Mouse (Mus musculus): ENCODE measurements around the gene Hcrt.

Hcrt gene

DNA sequence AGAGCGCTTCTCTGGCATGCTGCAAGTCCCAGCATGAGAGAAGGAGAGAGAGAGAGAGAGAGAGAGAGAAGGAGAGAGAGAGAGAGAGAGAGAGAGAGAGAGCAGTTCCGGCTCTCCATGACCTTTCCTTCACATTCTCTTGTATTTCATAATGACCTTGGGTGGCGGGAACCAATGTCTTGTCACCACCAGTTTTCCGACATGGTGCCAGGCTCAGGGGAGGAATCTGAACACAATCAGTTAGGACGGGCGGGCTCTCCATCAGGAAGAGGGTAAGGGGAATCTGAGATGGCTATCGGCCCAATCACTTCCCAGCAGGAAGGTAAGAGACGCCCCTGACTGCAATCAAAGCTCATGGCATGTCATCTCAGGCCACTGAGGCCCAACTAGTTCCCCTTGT lies 17.5 kb upstream of the Hcrt start:
- POLR2A ChIA-PET, result interaction anchor here in 3 of 4 experiments (0.5 to 2.7 kb wide), 9 partner anchors 10 to 461 kb away, joined by 3 to 10 read pairs (median 3); partner anchors contain the start of genes Ghdc (in 2 of the 3), Eif1 (in 1 of the 3) and Rab5c (in 1 of the 3)
- CTCF ChIA-PET, result interaction anchor here in 1 of 4 experiments (2.9 kb wide), 1 partner anchor 19 kb away, joined by 10 read pairs; no protein-coding TSS in a partner anchor

DNA sequence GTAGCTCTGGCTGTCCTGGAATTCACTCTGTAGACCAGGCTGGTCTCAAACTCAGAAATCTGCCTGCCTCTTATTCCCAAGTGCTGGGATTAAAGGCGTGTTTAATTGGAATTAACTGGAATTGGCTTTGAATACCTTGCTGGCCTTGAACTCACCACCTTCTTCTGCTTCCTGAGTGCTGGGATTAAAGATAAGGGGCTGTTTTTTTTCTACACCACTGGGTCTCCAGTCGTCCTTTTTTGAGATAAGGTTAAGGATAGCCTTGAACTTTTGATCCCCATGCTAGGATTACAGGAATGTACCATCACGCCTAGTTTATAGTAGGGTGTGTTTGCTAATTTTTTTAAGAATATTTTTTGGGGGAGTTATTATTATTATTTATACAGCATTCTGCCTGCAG lies 15.3 kb upstream of the Hcrt start:
- ChIA-PET CTCF (no interaction called here), POLR2A (interaction anchor here in 2 of 4 experiments (0.6 to 1.5 kb wide), 3 partner anchors 16 to 239 kb away, joined by 3 read pairs; no protein-coding TSS in a partner anchor)

DNA sequence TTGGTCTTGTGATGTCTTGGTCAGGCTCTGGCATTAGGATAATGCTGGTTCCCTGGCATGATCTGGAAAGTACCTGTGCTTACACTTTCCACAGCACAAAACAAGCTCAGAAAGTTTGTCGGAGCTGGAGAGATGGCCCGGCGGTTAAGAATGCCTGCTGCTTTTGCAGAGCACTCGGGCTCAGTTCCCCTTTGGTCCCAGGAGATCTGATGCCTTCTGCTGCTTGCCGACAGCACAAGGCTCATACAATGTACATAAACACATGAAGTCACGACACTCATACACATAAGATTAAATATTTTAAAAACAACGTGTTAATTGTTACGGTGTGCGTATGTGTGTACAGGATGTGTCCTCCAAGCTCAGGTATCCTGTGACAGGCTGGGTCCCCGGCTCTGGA lies 13.2 kb upstream of the Hcrt start:
- ChIA-PET POLR2A (interaction anchor here in 2 of 4 experiments (1.0 to 1.4 kb wide), 4 partner anchors 29 to 51 kb away, joined by 3 to 4 read pairs (median 3); partner anchors contain the start of gene Rab5c (in 1 of the 2)), CTCF (interaction anchor here in 3 of 4 experiments (0.5 to 2.3 kb wide), 5 partner anchors 12 to 16 kb away, joined by 3 to 12 read pairs (median 9); partner anchors contain the start of gene Kcnh4 (in 2 of the 3))

DNA sequence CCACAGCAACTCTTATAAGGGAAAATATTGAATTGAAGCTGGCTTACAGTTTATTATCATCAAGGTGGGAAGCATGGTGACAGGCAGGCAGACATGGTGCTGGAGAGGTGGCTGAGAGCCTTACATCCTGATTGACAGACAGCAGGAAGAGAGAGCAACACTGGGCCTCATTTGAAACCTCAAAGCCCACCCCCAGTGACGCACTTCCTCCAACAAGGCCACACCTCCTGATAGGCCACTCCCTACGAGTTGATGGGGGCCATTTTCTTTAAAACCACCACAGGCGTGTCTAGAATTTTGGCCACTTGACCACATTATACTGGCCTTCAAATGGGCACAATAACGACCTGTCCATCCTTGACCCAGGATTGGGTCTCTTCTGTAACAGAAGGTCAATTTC lies 11.5 kb upstream of the Hcrt start:
- CTCF ChIA-PET, result interaction anchor here in 1 of 4 experiments (1.9 kb wide), 1 partner anchor 60 kb away, joined by 5 read pairs; no protein-coding TSS in a partner anchor
- POLR2A ChIA-PET, result interaction anchor here in 2 of 4 experiments (0.7 to 1.2 kb wide), 2 partner anchors 62 to 69 kb away, joined by 3 to 4 read pairs; partner anchors contain the start of gene Kat2a (in 1 of the 2)

DNA sequence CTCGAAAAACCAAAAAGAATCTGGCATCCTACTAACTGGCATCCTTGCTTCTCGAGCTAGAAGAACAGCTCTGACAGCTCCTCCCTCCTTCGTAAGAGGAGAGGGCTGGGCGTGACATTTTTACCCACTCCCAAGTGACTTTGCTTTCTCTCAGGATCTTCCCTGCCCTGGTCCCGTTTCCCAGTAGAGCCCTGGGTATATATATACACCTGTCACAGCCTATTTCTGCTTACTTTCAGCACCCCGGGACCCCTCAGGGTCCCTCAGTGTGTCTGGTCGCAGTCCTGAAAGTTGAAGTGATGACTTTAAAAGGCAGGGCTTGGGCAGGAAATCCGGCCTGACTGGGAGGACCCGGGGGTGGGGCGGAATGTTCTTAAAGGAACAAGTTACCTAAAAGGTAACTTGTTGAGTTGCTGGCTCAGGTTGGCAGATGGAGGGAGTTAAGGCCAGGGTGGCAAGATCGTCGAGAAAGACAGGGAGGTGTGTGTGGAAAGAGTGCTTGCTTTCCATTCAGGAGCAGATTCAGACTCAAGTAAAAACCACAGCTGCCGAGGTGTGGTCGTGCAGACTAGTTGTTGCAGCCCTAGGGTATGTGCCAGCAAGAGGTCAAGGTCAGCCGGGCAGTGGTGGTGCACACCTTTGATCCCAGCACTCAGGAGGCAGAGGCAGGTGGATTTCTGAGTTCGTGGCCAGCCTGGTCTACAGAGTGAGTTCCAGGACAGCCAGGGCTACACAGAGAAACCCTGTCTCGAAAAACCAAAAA lies 8.1 kb upstream of the Hcrt start, which contains the start of gene Ghdc:
Gene Ghdc, minus strand, starts transcription at position 312 of the 763 bp plus-strand sequence.
- ChIA-PET CTCF (interaction anchor here (0.5 to 1.9 kb wide), 11 partner anchors 9 to 751 kb away, joined by 3 to 23 read pairs (median 4); partner anchors contain the start of genes Hcrt (in 1 of the 4), Kcnh4 (in 1 of the 4) and Rab5c (in 1 of the 4)), POLR2A (interaction anchor here in 3 of 4 experiments (0.6 to 1.8 kb wide), 15 partner anchors 9 to 451 kb away, joined by 3 to 14 read pairs (median 4); partner anchors contain the start of genes Rab5c (in 3 of the 3), Kcnh4 (in 2 of the 3), Acly (in 1 of the 3) and Eif1 (in 1 of the 3))

DNA sequence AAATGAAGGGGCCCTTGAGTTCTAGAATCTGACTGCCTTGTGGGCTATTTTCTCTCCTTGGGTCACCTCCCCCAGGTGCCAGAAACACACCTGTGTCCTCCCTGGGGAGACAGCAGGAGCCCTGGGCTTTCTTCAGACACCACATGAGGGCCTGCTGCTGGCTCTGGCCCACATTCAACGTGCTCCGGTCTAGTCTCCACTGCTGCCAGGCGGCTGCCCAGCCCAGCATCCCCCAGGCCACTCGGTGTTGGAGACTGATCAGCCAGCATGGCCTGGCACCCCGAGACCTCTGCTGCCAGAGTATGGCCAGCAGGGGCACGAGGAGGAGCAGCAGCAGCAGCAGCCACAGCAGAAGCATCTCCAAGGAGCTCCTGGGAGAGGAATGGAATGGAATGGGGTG lies 7.2 kb upstream of the Hcrt start:
- ChIA-PET CTCF (interaction anchor here (1.0 to 1.9 kb wide), 7 partner anchors 8 to 56 kb away, joined by 3 to 23 read pairs (median 6); partner anchors contain the start of genes Hcrt (in 1 of the 4) and Kcnh4 (in 1 of the 4)), POLR2A (interaction anchor here in 3 of 4 experiments (1.0 to 1.8 kb wide), 13 partner anchors 8 to 450 kb away, joined by 3 to 14 read pairs (median 4); partner anchors contain the start of genes Rab5c (in 3 of the 3), Kcnh4 (in 2 of the 3), Acly (in 1 of the 3) and Eif1 (in 1 of the 3))

DNA sequence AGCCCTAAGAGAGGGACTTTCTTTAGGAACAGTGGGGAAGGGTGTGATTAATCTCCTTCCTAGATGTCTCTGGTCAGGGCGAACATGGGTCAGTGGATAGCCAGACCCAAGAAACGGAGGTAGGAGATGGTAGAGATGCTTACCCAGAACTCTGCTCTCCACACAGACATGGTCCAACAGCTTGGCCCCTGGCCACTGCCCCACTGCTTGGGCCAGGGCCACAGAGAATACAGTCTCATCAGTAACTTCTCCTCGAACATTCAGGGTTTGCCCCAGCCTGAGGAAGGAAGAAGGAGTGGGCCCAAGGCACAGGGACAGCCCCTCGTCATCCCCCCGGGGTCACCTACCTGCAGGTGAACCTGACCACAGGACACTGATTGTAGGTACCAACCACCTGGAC lies 5.1 kb upstream of the Hcrt start:
- ChIA-PET CTCF (interaction anchor here in 2 of 4 experiments (0.5 to 0.9 kb wide), 2 partner anchors 8 to 265 kb away, joined by 3 to 5 read pairs; partner anchors contain the start of gene Kcnh4 (in 1 of the 2)), POLR2A (interaction anchor here in 2 of 4 experiments (1.3 to 1.6 kb wide), 2 partner anchors 13 to 23 kb away, joined by 3 to 4 read pairs; no protein-coding TSS in a partner anchor)

DNA sequence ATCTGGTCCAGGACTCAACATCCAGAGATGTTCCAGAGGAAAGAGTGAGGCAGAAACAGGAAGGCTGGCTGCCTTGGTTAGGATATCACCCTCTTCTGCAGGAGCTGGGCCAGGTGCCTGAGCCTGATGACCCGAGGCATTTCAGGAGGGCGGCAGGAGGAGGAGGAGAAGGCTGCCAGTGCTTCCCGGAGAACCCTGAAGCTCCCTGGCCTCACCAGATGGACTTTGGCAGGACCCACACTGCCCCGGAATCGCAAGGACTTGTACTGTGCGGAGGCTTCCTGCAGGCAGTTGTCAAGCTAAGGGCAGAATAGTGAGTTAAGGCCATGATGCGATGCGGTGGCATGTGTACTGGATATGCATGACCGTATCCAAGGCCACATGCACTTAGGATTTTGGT lies 4.0 kb upstream of the Hcrt start:
- POLR2A ChIA-PET, result interaction anchor here in 2 of 4 experiments (0.8 to 1.3 kb wide), 3 partner anchors 22 to 186 kb away, joined by 3 to 4 read pairs (median 3); no protein-coding TSS in a partner anchor
- CTCF ChIA-PET, result interaction anchor here in 1 of 4 experiments (0.5 kb wide), 1 partner anchor 365 kb away, joined by 3 read pairs; no protein-coding TSS in a partner anchor

DNA sequence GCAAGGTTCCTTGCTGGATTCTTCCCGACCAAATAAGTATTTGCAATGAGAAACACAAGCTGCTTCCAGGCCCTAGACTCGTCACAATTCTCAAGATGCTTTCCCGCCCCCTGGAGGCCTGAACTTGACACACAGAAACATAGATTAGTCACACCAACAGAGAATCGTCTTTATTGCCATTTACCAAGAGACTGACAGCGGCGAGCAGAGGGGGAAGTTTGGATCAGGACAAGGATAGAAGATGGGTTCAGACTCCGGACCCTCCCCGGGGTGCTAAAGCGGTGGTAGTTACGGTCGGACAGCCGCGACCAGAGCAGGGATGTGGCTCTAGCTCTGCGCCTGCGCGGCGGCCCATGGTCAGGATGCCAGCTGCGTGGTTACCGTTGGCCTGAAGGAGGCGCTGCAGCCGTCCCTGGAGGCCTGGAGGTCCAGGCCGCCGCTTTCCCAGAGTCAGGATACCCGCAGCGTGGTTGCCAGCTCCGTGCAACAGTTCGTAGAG lies 1.1 kb downstream of the Hcrt start:
- CTCF ChIA-PET, result interaction anchor here (0.5 to 6.8 kb wide), 75 partner anchors 9 to 410 kb away, joined by 3 to 56 read pairs (median 4); partner anchors contain the start of genes Ghdc (in 4 of the 4), Hspb9 (in 4 of the 4), Kat2a (in 2 of the 4) and Rab5c (in 2 of the 4)
- POLR2A ChIA-PET, result interaction anchor here in 3 of 4 experiments (0.5 to 1.9 kb wide), 22 partner anchors 9 to 680 kb away, joined by 3 to 15 read pairs (median 3); partner anchors contain the start of genes Rab5c (in 3 of the 3), Acly (in 1 of the 3), Ghdc (in 1 of the 3) and Retreg3 (in 1 of the 3)

DNA sequence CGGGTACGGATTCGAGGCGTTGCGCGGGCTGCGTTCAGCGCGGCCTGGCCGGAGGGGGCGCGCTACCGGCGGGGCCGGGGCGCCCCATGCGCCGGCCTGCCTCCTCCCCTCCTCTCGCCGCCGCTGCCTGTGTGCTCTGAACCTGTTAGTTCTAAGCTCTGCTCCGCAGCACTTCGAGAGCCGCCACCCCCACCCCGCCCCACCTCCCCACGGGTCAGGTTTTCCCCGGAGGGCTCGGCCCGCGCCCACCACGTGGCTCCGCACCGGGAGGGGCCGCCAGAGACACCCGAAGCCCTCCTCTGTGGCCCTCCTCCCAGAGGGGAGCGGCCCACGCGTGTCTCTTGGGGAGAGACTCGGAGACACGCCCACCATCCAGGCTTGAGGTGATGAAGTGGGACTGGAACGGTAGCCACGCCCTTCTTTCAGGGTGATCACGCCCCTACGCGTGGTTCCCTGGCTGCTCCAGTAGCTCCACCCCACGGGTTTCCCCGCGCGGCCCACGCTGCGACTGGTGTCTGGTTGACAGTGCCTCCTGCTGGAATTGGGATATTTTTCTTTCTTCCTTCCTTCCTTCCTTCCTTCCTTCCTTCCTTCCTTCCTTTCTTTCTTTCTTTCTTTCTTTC lies 3.0 kb downstream of the Hcrt start, which contains the start of gene Kcnh4:
Gene Kcnh4, minus strand, starts transcription at position 332 of the 623 bp plus-strand sequence.
- ChIA-PET CTCF (interaction anchor here (0.5 to 6.8 kb wide), 30 partner anchors 9 to 1724 kb away, joined by 3 to 56 read pairs (median 3); partner anchors contain the start of genes Hspb9 (in 2 of the 4), Ghdc (in 1 of the 4) and Jup (in 1 of the 4)), POLR2A (interaction anchor here (0.6 to 3.1 kb wide), 24 partner anchors 8 to 1460 kb away, joined by 3 to 19 read pairs (median 4); partner anchors contain the start of genes Rab5c (in 3 of the 4), Acly (in 2 of the 4), Ghdc (in 2 of the 4) and Eif1 (in 1 of the 4))

DNA sequence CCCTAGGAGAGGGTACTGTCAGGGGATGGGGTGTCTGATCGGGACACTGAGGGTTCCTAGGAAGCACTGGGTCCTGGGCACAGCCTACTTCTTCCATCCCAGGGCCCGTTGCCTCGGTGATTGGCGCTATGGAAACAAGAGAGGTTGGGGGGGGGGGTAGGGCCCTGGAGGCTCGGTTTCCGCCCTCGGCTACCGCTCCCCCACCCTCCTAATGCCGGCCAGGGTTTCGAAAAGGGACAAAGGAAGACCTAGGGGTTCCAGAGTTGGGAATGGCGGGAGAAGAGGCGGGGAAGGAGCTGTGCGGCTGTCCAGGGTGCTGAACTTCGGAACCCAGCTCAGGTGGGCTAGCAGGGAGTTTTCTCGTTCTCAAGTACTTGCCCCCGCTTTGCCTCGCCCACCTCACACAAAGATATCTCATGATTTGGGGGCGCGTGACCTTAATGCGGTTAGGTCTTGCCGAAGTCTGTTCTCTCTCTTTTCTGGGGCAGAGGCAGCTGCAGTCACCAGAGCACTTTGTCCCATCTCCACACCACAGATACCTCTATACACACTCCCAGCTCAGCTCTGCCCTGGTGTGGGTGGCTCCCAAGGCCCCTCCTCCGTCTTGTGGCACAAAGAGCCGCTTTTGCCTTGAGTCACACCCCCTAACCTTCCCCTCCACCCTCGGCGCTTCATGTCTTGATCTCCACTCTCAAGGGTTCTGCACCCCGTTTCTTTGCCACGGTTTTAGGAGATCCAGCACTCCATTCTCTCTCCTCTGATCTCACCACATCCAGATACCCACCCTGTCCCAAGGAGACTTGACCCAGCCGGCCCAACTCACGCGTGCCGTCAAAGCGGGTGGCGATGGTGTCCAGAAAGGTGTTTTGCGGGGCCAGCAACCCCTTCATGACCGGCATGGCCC lies 3.8 kb downstream of the Hcrt start:
- CTCF ChIA-PET, result interaction anchor here (0.6 to 6.8 kb wide), 31 partner anchors 9 to 361 kb away, joined by 3 to 56 read pairs (median 3); partner anchors contain the start of genes Hspb9 (in 2 of the 4), Ghdc (in 1 of the 4), Jup (in 1 of the 4) and Rab5c (in 1 of the 4)

DNA sequence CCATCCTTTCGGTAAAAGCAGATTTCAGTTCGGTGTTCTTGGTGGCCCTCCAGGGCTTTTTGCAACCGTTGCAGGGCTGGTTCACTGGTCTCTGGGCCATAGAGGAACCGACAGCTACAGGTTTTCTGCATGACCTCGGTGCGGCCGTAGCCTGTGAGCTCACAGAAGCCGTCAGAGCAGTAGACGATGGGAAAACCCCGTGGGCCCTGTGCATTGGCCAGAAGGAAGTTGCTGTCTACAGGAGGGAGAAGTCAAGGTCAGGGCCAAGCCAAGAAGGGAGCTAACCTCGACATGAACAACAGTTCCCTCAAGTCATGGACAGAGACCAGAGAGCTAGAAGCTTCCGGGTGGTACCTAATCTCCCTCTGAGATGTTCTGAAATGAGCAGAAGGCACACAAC lies 5.2 kb downstream of the Hcrt start:
- ChIA-PET CTCF (interaction anchor here in 2 of 4 experiments (0.7 to 6.8 kb wide), 3 partner anchors 14 to 201 kb away, joined by 4 to 56 read pairs (median 4); partner anchors contain the start of gene Hspb9 (in 1 of the 2)), POLR2A (interaction anchor here in 2 of 4 experiments (0.5 to 3.1 kb wide), 5 partner anchors 12 to 382 kb away, joined by 3 to 19 read pairs (median 3); partner anchors contain the start of gene Rab5c (in 1 of the 2))

More for the DNA sequence above, 3.8 kb downstream of the Hcrt start:
- POLR2A ChIA-PET, result interaction anchor here (0.6 to 3.1 kb wide), 41 partner anchors 7 to 616 kb away, joined by 3 to 19 read pairs (median 3); partner anchors contain the start of genes Rab5c (in 3 of the 4), Acly (in 2 of the 4), Eif1 (in 2 of the 4) and Ghdc (in 2 of the 4)

DNA sequence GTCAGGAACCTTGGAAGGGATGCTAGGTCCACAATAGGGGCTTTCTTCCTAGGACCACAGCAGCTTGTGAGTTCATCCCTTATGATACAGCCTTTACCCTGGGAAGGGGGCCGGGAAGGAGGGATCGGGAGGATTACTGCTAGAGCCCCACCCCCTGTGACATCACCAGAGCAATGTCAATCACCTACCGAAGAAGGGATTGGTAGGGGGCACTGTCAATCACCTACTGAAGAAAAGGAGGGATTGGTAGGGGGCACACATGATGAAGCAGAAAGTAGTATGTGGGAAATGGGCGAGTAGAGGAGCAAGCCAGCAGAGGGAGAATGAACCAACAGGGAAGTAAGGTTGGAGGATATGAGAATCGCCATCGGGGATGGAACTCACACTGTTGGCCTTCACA lies 6.3 kb downstream of the Hcrt start:
- POLR2A ChIA-PET, result no interaction called here
- CTCF ChIA-PET, result no interaction called here

DNA sequence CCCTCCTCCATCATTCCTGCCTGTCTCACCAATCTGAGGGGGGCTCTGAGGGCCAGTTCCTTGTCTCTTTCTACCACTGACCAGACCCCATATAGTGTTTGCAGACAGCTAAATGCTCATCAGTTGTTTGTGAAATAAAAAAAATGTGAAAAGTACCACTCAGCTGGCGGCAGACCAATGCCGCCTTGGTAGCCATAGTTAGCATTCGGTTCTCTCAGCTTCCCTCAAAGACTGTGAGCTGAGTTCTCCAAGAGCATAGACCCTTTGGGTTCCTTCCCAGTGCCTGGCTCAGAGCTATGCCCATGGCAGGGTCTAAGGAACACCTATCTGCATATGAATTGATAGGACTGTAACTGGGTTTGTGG lies 8.1 kb downstream of the Hcrt start:
- CTCF ChIA-PET, result no interaction called here
- POLR2A ChIA-PET, result no interaction called here

DNA sequence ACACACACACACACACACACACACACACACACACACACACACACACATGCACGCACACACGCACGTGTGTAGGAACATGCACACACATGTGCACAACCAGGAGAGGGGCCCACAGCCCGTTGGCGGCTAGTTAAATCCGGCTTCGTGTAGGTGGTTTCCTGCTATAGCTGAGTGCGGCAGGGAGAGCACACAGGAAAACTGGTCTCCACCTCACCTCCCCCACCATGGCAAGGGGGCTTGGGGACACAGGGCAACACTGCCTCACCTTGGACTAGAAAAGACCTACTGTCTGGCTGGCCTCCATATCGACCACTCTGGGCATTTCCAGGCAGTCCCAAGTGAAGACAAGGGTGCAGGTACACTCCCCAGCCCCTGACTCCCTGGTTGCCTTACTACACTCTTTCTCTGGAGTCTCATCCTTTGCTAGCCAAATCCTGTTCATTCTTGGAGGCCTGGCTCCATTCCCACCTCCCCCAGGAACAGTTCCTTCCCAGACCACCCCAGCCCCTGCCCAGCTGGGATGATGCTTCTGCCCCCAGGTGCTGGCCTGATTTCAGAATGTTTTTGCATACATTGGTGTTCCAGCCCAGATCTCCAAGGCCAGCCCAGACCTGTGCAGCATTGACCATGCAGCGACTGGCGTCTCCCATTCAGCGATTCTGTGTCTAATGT lies 8.6 kb downstream of the Hcrt start:
- CTCF ChIA-PET, result interaction anchor here in 1 of 4 experiments (0.6 kb wide), 1 partner anchor 79 kb away, joined by 4 read pairs; no protein-coding TSS in a partner anchor
- POLR2A ChIA-PET, result interaction anchor here in 1 of 4 experiments (1.3 kb wide), 1 partner anchor 16 kb away, joined by 5 read pairs; the partner anchor contains the start of gene Rab5c
